Mouse (Mus musculus) monocyte, adult 2 months (primary cell): ENCODE data around the gene Tmem8b.

Experiments
- DNase-seq, 2 experiments: peaks; one replicate each; pipeline ENCODE4 v3.0.0; 2022; ENCODE audit warnings: low spot score in 2 of 2, low read depth in 1 of 2

The Tmem8b gene

GRCm38 (mm10) chr4:43668782-43669427 lies at the start of gene Tmem8b, which contains the start of gene Fam221b:
TSS of gene Tmem8b (plus strand) at chr4:43668971.
TSS of gene Fam221b (minus strand) at chr4:43669145.
- peak; percentile 31 to 72 for DNase-seq

GRCm38 (mm10) chr4:43620146-43620778 lies 48.5 kb upstream of the Tmem8b start:
- no peak for DNase-seq

GRCm38 (mm10) chr4:43629106-43629817 lies 39.5 kb upstream of the Tmem8b start:
- no peak for DNase-seq

- DNase-seq = peak; percentile 26 to 49
These were observed 38.7 kb upstream of the Tmem8b start for GRCm38 (mm10) chr4:43630030-43630581.

GRCm38 (mm10) chr4:43630671-43631045 lies 38.1 kb upstream of the Tmem8b start:
- DNase-seq = no peak

- DNase-seq = no peak
These were observed 37.5 kb upstream of the Tmem8b start, which contains the start of gene Npr2 for GRCm38 (mm10) chr4:43631046-43631955. TSS of gene Npr2 (plus strand) at chr4:43631935.

- DNase-seq = no peak
These were observed 36.5 kb upstream of the Tmem8b start for GRCm38 (mm10) chr4:43631956-43632920.

GRCm38 (mm10) chr4:43633296-43633695 lies 35.5 kb upstream of the Tmem8b start:
- DNase-seq = no peak

- DNase-seq = no peak
These were observed 35.0 kb upstream of the Tmem8b start for GRCm38 (mm10) chr4:43633736-43634135.

GRCm38 (mm10) chr4:43634621-43635374 lies 34.0 kb upstream of the Tmem8b start:
- no peak for DNase-seq

GRCm38 (mm10) chr4:43636751-43637150 lies 32.0 kb upstream of the Tmem8b start:
- DNase-seq = no peak

GRCm38 (mm10) chr4:43640076-43640475 lies 28.7 kb upstream of the Tmem8b start:
- DNase-seq = no peak

GRCm38 (mm10) chr4:43640491-43640890 lies 28.3 kb upstream of the Tmem8b start:
- DNase-seq = no peak

- DNase-seq = no peak
These were observed 19.0 kb upstream of the Tmem8b start for GRCm38 (mm10) chr4:43649783-43650182.

- no peak for DNase-seq
These were observed 16.0 kb upstream of the Tmem8b start for GRCm38 (mm10) chr4:43652726-43653125.

- no peak for DNase-seq
These were observed 15.4 kb upstream of the Tmem8b start, which contains the start of gene Spag8 for GRCm38 (mm10) chr4:43653161-43654015. TSS of gene Spag8 (minus strand) at chr4:43653594.

- no peak for DNase-seq
These were observed 13.0 kb upstream of the Tmem8b start for GRCm38 (mm10) chr4:43655656-43656338.
